Mouse (Mus musculus): ENCODE measurements around the gene Rnf217. TPM values are rescaled to one million over a fixed set of nuclear protein-coding genes. Genes with fewer than 3 reads are reported as not detected.

Gene Rnf217
- polyA plus RNA-seq, 1 experiment from 2014 or later: 2.1 TPM

DNA sequence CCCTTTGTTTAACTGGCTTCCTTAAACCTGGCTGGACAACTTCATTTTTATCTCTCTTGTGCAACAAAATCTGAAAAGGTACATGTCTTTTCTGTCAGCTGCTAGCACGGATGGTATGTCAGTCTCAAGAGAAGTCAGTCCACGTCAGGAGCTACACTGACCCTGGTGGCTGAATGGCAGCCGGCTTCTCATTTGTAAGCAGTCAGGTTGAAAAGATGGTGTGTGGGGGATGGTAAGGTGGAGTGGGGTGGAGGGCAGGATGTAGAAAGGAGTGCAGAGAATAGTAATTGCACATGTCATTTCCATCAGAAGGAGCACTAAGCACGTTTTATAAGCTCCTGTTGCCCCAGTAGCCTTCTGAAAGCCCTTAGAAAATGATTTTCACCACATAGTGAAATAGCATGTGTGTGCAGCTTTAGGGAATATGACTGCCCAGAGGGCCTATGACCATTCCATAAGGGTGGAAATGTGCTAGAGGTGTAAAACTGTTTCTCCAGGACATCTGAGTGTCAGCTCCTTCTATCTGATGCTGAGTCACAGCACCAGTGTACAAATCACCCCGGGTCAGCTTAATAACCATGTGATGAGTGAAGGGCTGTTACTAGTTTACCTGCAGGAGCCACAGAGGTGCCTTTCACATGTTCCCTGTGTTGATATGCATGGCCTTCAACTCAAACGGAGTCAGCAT lies 80.5 kb downstream of the Rnf217 start:
- 30% methylated on average over 6 of the region's 6 CpGs for WGBS
- H3K27ac ChIP-seq: peak overlapping the region; percentile 23; the same call in 1 of the 2 replicates
- 0 out of 2 replicates have a peak, but pooled peaks cover 5% of the 10 kb centered on the region for H3K36me3 ChIP-seq
- H3K9ac ChIP-seq (replicated peaks): no peak overlapping the region
- H3K4me1 ChIP-seq (replicated peaks): peaks cover 12% of the 10 kb centered on the region
- ATAC-seq (ENCODE audit: insufficient number of reproducible peaks, insufficient read depth, low FRiP score, low TSS enrichment, low read depth): 0 out of 2 replicates have a peak, but pooled peaks have one; percentile 37
- no peaks in the 10 kb centered on the region for H3K9me3 ChIP-seq
- H3K4me2 ChIP-seq: no peak overlapping the region
- H3K27me3 ChIP-seq: no peaks in the 10 kb centered on the region
- H3K4me3 ChIP-seq (replicated peaks): no peak overlapping the region

DNA sequence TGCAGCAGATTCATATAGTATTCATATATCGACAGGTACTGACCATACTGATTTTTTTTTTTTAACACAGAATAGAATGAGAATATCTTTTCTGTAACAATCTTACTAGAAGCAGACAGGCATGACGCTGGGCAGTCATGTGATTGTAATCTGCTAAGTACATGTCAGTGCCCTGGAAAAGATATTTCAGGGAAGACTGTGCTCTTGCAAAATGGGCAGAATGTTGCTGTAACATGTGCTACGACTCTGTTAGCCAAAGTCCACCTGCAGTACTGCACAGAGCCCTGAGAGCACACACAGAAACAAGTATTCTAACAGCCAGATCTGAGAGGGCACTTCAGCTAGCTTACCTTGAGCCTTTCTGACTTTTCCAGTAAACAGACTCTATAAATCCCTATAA lies 83.3 kb downstream of the Rnf217 start:
- no peak for ATAC-seq (ENCODE audit: insufficient number of reproducible peaks, insufficient read depth, low FRiP score, low TSS enrichment, low read depth)
- Histone ChIP-seq H3K36me3 (no peaks in the 10 kb centered on the region), H3K9me3 (no peaks in the 10 kb centered on the region), H3K4me1 (replicated peaks) (peaks cover 12% of the 10 kb centered on the region), H3K4me2 (no peak overlapping the region), H3K9ac (replicated peaks) (no peak overlapping the region), H3K4me3 (replicated peaks) (no peak overlapping the region), H3K27me3 (no peaks in the 10 kb centered on the region), H3K27ac (no peak overlapping the region)
- WGBS: 86% methylated on average over 3 of the region's 3 CpGs

DNA sequence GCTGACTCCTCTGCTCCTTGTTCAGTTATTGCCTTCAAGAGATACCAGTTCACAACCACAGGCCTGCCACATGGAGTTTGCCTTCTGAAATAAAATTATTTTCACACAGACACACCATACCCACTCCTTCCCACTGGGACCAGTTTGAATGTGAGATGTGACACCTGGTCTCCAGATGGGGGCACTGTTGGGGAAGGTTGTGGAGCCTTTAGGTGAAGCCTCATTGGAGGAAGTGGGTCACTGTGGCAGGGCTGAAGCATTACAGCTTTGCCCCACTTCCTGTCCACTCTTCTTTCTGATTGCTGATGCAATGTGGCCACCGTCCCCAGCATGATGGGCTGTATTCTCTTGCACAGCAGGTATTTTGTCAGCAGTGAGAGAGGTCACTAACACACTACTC lies 89.6 kb downstream of the Rnf217 start:
- H3K4me1 ChIP-seq (replicated peaks): peaks cover 7% of the 10 kb centered on the region
- H3K4me3 ChIP-seq (replicated peaks): no peak overlapping the region
- no peaks in the 10 kb centered on the region for H3K27me3 ChIP-seq
- 77% methylated on average over 1 of the region's 1 CpGs for WGBS
- H3K27ac ChIP-seq: no peak overlapping the region
- ATAC-seq (ENCODE audit: insufficient number of reproducible peaks, insufficient read depth, low FRiP score, low TSS enrichment, low read depth): no peak
- H3K9me3 ChIP-seq: no peaks in the 10 kb centered on the region
- H3K9ac ChIP-seq (replicated peaks): no peak overlapping the region
- H3K4me2 ChIP-seq: no peak overlapping the region
- H3K36me3 ChIP-seq: no peaks in the 10 kb centered on the region

DNA sequence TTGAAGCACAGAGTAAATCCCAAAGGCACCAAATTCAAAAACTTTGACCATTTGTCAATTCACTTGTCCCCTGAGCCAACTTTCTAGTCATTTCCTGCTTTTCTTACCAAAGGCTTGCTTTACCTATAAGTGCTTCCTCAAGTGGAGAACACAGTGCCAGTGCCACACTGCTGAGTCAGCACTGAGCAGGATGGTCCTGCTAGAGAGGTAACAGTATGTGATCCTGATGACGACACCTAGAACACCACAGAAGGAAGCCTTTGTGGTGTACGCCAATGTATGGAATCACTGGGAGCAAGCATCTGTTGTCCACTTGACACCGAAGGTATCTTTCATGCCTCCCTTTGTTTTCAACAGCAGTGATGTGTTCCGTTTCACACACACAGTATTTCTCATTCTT lies 90.8 kb downstream of the Rnf217 start:
- Histone ChIP-seq H3K4me1 (replicated peaks) (peaks cover 7% of the 10 kb centered on the region), H3K4me3 (replicated peaks) (no peak overlapping the region), H3K27ac (no peak overlapping the region), H3K27me3 (no peaks in the 10 kb centered on the region), H3K9ac (replicated peaks) (no peak overlapping the region), H3K4me2 (no peak overlapping the region), H3K36me3 (no peaks in the 10 kb centered on the region), H3K9me3 (no peaks in the 10 kb centered on the region)
- ATAC-seq (ENCODE audit: insufficient number of reproducible peaks, insufficient read depth, low FRiP score, low TSS enrichment, low read depth): no peak
- WGBS: 94% methylated on average over 4 of the region's 4 CpGs

DNA sequence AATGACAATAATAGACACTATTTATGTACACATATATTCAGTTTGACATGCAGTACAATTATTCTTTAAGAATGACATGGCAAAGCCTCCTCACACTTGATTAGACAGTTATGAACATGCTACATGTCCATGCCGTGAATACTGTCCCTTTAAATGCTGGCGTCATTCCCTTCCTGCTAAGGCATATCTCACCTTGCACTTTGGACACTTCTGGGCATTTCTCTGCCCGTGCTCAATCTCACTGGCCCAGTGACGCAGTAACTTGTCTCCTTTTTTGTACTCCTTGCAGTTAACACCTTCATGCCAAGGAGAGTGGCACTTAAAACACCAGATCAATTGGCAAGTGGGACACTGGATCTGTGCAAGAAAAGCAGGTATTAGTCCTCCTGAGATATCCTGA lies 91.8 kb downstream of the Rnf217 start:
- no peak overlapping the region for H3K27ac ChIP-seq
- WGBS: 75% methylated on average over 4 of the region's 4 CpGs
- no peak for ATAC-seq (ENCODE audit: insufficient number of reproducible peaks, insufficient read depth, low FRiP score, low TSS enrichment, low read depth)
- H3K9me3 ChIP-seq: no peaks in the 10 kb centered on the region
- H3K4me2 ChIP-seq: no peak overlapping the region
- H3K9ac ChIP-seq (replicated peaks): no peak overlapping the region
- peaks cover 7% of the 10 kb centered on the region for H3K4me1 ChIP-seq (replicated peaks)
- H3K27me3 ChIP-seq: no peaks in the 10 kb centered on the region
- no peaks in the 10 kb centered on the region for H3K36me3 ChIP-seq
- H3K4me3 ChIP-seq (replicated peaks): no peak overlapping the region

DNA sequence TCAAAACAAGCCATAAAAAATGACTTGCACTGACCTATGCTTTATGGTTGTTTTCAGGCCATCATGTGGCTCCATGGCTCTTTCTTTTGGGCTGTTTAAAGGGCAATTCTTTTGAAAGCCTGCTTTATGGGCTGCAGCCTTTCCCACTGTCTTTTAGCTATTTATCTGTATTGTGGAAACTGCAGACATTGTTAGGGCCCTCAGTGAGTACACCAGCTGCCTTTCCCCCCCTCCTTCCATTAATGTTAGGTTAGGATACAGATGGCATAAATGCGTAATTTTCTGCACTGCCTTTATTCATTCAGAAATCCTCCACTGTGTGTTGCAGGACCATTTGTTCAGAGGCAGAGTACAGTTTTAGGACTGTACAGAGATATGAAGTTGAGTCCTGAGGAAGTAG lies 93.1 kb downstream of the Rnf217 start:
- H3K4me1 ChIP-seq (replicated peaks): peaks cover 7% of the 10 kb centered on the region
- H3K4me3 ChIP-seq (replicated peaks): no peak overlapping the region
- 88% methylated on average over 1 of the region's 1 CpGs for WGBS
- H3K9ac ChIP-seq (replicated peaks): no peak overlapping the region
- H3K27me3 ChIP-seq: no peaks in the 10 kb centered on the region
- no peaks in the 10 kb centered on the region for H3K9me3 ChIP-seq
- no peak for ATAC-seq (ENCODE audit: insufficient number of reproducible peaks, insufficient read depth, low FRiP score, low TSS enrichment, low read depth)
- no peak overlapping the region for H3K27ac ChIP-seq
- no peaks in the 10 kb centered on the region for H3K36me3 ChIP-seq
- no peak overlapping the region for H3K4me2 ChIP-seq

DNA sequence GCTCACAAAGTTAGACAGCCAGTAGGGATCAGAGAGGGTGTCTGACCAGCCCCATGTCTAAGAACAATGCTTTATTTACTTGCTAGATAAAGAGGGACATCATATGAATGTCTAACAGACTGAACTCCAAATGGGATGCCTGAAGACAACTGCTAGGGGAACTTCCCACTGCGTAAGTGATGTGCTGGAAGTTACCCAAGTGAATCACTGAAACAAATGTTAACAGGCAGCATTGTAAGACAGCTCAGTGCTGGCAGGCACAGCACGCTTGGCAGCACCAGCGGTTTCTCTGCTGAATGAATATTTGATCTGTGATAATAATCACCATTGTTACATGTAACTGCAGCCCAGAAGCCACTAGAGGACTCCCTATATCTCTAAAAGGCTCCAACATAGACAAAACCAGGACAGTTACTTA lies 104.8 kb downstream of the Rnf217 start:
- Histone ChIP-seq H3K27ac (no peak overlapping the region), H3K4me3 (replicated peaks) (no peak overlapping the region), H3K36me3 (peaks cover 6% of the 10 kb centered on the region; the same call in 1 of the 2 replicates), H3K9ac (replicated peaks) (no peak overlapping the region), H3K4me2 (no peak overlapping the region), H3K9me3 (no peaks in the 10 kb centered on the region), H3K4me1 (replicated peaks) (no peaks in the 10 kb centered on the region), H3K27me3 (no peaks in the 10 kb centered on the region)
- WGBS: 86% methylated on average over 3 of the region's 3 CpGs
- ATAC-seq (ENCODE audit: insufficient number of reproducible peaks, insufficient read depth, low FRiP score, low TSS enrichment, low read depth): no peak

DNA sequence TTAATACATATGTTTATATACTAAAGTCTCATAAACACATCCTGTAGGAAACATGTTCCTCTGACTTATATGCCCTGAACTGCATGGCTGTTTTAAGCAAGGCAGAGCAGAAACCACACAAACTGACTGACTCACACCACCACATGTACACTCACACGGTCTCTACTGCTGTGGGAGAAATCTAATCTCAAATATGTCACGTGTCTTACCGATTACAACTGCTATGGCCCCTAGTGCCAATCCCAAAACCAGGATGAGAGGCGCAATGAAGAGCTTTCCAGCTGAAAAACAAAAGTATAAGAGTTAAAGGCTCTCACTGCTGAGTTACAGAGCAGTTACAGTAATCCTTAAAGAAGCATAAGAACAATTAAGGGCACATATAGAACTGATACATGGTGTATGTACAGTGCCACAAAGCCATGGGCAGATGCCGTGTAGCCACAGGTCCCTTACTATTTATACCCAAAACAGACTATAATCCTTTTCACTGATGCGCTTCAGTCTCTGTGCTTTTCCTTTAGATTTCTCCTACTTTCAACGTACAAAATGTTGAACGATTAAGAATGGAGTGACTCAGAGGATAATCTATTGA lies 105.3 kb downstream of the Rnf217 start:
- WGBS: 93% methylated on average over 8 of the region's 8 CpGs
- Histone ChIP-seq H3K36me3 (peaks cover 3% of the 10 kb centered on the region; the same call in 1 of the 2 replicates), H3K4me2 (no peak overlapping the region), H3K9me3 (no peaks in the 10 kb centered on the region), H3K27me3 (no peaks in the 10 kb centered on the region), H3K4me1 (replicated peaks) (no peaks in the 10 kb centered on the region), H3K9ac (replicated peaks) (no peak overlapping the region), H3K27ac (no peak overlapping the region), H3K4me3 (replicated peaks) (no peak overlapping the region)
- no peak for ATAC-seq (ENCODE audit: insufficient number of reproducible peaks, insufficient read depth, low FRiP score, low TSS enrichment, low read depth)

DNA sequence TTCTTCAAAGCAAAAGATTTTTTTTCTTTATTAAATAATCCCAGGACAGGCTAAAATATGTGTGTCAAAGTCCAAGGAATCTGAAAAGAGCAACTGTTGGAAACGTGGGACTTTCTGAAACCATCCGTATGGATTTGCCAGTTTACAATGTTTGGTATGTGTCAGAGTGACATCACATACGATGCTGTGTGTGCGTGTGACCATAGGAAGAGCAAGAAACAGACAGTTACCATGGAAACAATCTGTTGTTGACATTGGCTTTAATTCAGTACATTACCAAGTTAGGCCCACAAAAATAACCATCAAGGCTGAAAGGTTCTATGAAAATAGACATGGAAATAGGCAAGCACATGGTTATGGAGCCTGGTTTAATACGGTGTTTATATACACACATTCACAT lies 107.3 kb downstream of the Rnf217 start:
- H3K27me3 ChIP-seq: no peaks in the 10 kb centered on the region
- H3K36me3 ChIP-seq: peaks cover 3% of the 10 kb centered on the region; the same call in 1 of the 2 replicates
- H3K4me2 ChIP-seq: no peak overlapping the region
- H3K9me3 ChIP-seq: no peaks in the 10 kb centered on the region
- no peak overlapping the region for H3K27ac ChIP-seq
- WGBS: 87% methylated on average over 5 of the region's 5 CpGs
- no peak overlapping the region for H3K9ac ChIP-seq (replicated peaks)
- H3K4me1 ChIP-seq (replicated peaks): no peaks in the 10 kb centered on the region
- no peak overlapping the region for H3K4me3 ChIP-seq (replicated peaks)
- ATAC-seq (ENCODE audit: insufficient number of reproducible peaks, insufficient read depth, low FRiP score, low TSS enrichment, low read depth): no peak

DNA sequence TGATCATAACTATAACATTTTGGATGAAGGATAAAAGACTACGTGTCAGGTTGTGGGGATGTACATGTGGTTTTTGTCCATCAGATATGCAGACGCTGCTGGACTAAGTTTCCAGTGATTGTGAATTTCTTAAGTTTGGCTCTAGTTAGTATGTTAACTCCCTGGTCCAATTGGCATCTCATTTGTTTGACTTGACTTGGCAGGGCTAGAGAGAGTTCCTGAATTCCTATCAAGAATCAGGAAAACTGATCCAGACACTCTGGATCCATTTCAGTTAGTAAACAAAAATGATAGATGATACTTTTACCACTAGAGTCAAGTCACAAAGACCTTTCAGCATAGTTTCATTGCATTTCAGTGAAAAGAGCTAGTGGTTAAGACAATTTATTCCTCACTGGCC lies 112.1 kb downstream of the Rnf217 start:
- Histone ChIP-seq H3K4me3 (replicated peaks) (no peak overlapping the region), H3K9ac (replicated peaks) (no peak overlapping the region), H3K27ac (no peak overlapping the region), H3K4me1 (replicated peaks) (no peaks in the 10 kb centered on the region), H3K27me3 (no peaks in the 10 kb centered on the region), H3K36me3 (no peaks in the 10 kb centered on the region), H3K9me3 (no peaks in the 10 kb centered on the region), H3K4me2 (no peak overlapping the region)
- WGBS: 90% methylated on average over 2 of the region's 2 CpGs
- no peak for ATAC-seq (ENCODE audit: insufficient number of reproducible peaks, insufficient read depth, low FRiP score, low TSS enrichment, low read depth)

DNA sequence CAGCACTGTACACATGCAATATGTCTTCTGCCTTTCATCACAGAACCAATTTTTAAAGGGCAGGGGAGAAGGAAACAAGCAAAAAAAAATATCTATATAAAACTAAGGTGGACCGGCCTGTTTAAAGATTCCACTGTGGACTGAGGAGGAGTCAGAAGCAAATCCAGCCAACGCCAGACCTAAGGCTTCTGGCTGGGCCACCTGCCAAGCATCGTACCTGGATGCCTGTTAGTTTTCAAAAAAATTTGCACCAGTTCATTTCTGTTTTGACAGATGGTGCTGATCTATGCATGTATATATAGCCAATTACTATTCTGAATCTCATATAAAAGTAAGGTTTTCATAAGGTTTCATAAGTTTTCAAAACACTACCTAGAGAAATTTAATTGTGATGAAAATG lies 113.2 kb downstream of the Rnf217 start:
- H3K36me3 ChIP-seq: no peaks in the 10 kb centered on the region
- no peak overlapping the region for H3K4me2 ChIP-seq
- no peak overlapping the region for H3K27ac ChIP-seq
- 83% methylated on average over 3 of the region's 3 CpGs for WGBS
- H3K4me1 ChIP-seq (replicated peaks): no peaks in the 10 kb centered on the region
- no peaks in the 10 kb centered on the region for H3K27me3 ChIP-seq
- H3K9me3 ChIP-seq: no peaks in the 10 kb centered on the region
- no peak overlapping the region for H3K9ac ChIP-seq (replicated peaks)
- ATAC-seq (ENCODE audit: insufficient number of reproducible peaks, insufficient read depth, low FRiP score, low TSS enrichment, low read depth): no peak
- no peak overlapping the region for H3K4me3 ChIP-seq (replicated peaks)

DNA sequence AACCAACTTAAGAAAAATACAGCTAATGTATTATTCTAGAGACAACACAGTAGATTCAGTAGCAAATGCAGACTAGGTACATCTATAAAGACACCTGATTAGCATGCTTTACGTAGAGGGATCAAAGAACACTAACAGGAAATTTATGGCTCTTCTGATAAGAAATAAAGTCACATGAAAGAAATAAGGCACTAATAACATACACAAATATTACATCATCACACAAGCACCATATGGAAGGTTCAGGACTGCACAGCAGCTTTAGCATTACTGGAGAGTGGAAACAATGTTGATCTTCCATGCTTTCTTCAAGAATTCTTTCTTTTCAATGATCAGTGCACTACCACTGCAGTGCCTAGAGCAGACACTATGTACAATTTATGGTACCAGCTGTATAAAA lies 114.7 kb downstream of the Rnf217 start:
- Histone ChIP-seq H3K9ac (replicated peaks) (no peak overlapping the region), H3K27ac (no peak overlapping the region), H3K9me3 (no peaks in the 10 kb centered on the region), H3K4me1 (replicated peaks) (no peaks in the 10 kb centered on the region), H3K36me3 (peaks cover 13% of the 10 kb centered on the region; the same call in 1 of the 2 replicates), H3K4me2 (no peak overlapping the region), H3K27me3 (no peaks in the 10 kb centered on the region), H3K4me3 (replicated peaks) (no peak overlapping the region)
- 73% methylated on average over 1 of the region's 1 CpGs for WGBS
- no peak for ATAC-seq (ENCODE audit: insufficient number of reproducible peaks, insufficient read depth, low FRiP score, low TSS enrichment, low read depth)

All from limb, embryonic 12.5 days (tissue).